Mouse (Mus musculus): ENCODE results near the gene L2hgdh. TPM values are rescaled to one million over a fixed set of nuclear protein-coding genes. Genes with fewer than 3 reads are reported as not detected.

Gene L2hgdh
- polyA plus RNA-seq (2014; fragmentation: Nextera tagmentation; extraction: Ambion mirVana), result 25.0 and 26.8 TPM in 2 replicates

DNA sequence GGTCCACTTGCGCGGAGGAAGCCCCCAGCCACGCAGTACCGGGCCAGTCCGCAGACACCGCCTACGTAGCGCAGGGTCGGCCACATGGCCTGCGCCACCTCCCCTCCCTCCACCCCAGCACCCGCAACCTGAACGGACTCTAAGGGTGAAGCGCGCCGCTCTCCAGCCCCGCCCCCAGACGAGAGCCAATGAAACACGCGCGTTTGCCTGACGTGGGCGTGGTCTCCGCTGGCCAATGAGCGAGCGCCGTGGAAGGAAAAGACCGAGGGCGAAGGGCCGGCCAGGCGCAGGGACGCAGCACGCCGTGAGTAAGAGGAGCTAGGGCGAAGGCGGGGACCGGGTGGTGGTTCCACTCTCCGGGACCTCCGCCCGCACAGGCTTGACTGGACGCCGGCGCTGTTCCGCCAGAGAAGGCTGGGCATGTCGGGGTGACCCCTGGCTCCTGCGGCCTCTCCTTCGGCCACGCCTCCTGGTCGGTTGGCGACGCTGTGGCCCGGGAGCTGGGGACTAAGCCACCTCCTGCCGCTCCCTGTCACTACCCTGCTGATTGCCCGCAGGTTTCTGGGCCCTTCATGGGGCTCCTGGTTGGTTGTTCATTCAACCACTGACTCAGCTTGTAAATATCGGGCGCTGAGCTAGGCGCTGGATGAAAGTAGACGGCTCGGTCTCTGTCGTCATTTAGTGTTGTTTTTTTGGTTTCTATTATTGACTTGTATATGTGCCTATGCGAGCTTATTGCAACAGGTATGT is at the start of gene L2hgdh, which contains the start of gene Atp5s:
Gene L2hgdh (minus strand): TSS at position 163 of the 750 bp plus-strand sequence.
Gene Atp5s (plus strand): TSS at position 240 of the 750 bp plus-strand sequence.
- WGBS, result under 1% methylated on average over 60 of the region's 60 CpGs
- H3K9ac ChIP-seq (ENCODE audit: low read depth, low read length), result peak within 1 kb of the TSS; percentile 78
- H3K9me3 ChIP-seq (ENCODE audit: control insufficient read depth, low read length), result peaks cover under 1% of the 10 kb centered on the region
- ATAC-seq (replicated peaks; ENCODE audit: low FRiP score), result peak; percentile 93
- H3K4me3 ChIP-seq (ENCODE audit: low read depth, low read length), result peak within 1 kb of the TSS; percentile 82
- DNase-seq (ENCODE audit: low spot score), result peak; percentile 98
- H3K27ac ChIP-seq (ENCODE audit: low read depth, low read length), result peak within 1 kb of the TSS; percentile 87
- H3K4me2 ChIP-seq, result peak within 1 kb of the TSS; percentile 95
- no peaks in the 10 kb centered on the region for H3K27me3 ChIP-seq (replicated peaks; ENCODE audit: control insufficient read depth, insufficient read depth, low read length)
- peaks cover 12% of the 10 kb centered on the region for H3K36me3 ChIP-seq (ENCODE audit: control insufficient read depth, insufficient read depth, low read length)
- H3K4me1 ChIP-seq (replicated peaks; ENCODE audit: control insufficient read depth, insufficient read depth, low read length), result peaks cover 8% of the 10 kb centered on the region

DNA sequence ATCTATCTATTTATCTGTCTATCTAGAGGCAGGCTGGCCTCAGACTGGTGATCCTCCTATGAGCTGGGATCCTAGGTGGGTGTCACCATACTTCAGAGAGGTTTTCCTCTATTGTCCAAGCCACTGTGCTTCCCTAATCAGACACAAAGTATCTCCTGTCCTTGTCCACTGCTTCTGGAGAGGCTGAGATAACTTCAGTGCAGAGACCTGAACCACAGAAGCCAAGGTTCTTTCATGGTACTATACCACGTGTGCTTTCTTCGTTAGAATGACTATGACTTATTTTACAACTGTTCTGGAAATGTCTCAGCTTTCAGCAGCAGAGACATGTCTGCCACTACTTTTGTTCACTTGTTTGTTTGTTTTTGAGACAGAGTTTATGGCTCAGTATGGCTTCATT is 44.2 kb upstream of the L2hgdh start:
- Histone ChIP-seq H3K27ac (ENCODE audit: low read depth, low read length) (no peak overlapping the region), H3K4me1 (replicated peaks; ENCODE audit: control insufficient read depth, insufficient read depth, low read length) (peaks cover 14% of the 10 kb centered on the region), H3K36me3 (ENCODE audit: control insufficient read depth, insufficient read depth, low read length) (no peaks in the 10 kb centered on the region), H3K9ac (ENCODE audit: low read depth, low read length) (no peak overlapping the region), H3K27me3 (replicated peaks; ENCODE audit: control insufficient read depth, insufficient read depth, low read length) (no peaks in the 10 kb centered on the region), H3K4me2 (no peak overlapping the region), H3K9me3 (ENCODE audit: control insufficient read depth, low read length) (no peaks in the 10 kb centered on the region), H3K4me3 (ENCODE audit: low read depth, low read length) (no peak overlapping the region)
- ATAC-seq (replicated peaks; ENCODE audit: low FRiP score) (peak; percentile 57), DNase-seq (ENCODE audit: low spot score) (no peak)
- WGBS, result 40% methylated on average over 2 of the region's 2 CpGs

DNA sequence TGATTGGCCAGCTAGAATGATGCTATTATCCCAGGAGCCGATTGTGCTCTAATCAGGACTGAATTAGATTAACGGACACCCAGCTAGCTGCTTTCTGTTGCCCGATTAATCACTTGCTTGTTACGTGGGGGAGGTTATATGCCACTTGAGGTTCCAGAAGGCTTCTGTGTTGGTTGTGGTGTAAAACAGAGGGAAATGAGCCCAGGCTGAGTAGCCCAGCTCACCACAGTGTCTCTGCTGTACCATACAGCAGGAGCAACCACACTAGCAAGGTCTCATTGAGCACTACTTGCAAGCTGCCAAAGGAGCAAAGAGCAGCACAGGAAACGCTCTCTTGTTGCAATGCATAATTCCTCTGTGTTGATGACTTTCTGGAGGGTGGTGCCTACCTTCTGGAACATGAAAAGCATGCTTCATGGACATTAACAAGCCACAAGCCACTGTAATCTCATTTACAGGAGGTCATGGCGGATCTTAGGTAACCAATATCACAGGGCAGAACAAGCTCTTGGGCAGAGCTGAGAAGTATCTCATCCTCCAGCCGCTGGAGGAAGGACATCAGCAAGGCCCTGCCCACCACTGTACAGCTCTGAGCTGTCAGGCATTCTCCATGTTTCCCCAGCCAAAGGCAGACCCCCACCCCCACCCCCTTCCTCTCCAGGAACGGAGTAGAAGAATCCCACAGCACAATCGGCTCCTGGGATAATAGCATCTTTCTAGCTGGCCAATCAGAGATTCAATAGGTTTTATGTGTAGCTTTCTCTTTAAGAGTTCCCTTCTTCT is 43.0 kb upstream of the L2hgdh start:
- no peaks in the 10 kb centered on the region for H3K36me3 ChIP-seq (ENCODE audit: control insufficient read depth, insufficient read depth, low read length)
- peak overlapping the region; percentile 17; the same call in 1 of the 2 replicates for H3K27ac ChIP-seq (ENCODE audit: low read depth, low read length)
- no peak overlapping the region for H3K4me3 ChIP-seq (ENCODE audit: low read depth, low read length)
- no peak overlapping the region for H3K4me2 ChIP-seq
- WGBS, result 56% methylated on average over 9 of the region's 9 CpGs
- no peak for ATAC-seq (replicated peaks; ENCODE audit: low FRiP score)
- no peaks in the 10 kb centered on the region for H3K27me3 ChIP-seq (replicated peaks; ENCODE audit: control insufficient read depth, insufficient read depth, low read length)
- no peaks in the 10 kb centered on the region for H3K9me3 ChIP-seq (ENCODE audit: control insufficient read depth, low read length)
- peaks cover 14% of the 10 kb centered on the region for H3K4me1 ChIP-seq (replicated peaks; ENCODE audit: control insufficient read depth, insufficient read depth, low read length)
- H3K9ac ChIP-seq (ENCODE audit: low read depth, low read length), result no peak overlapping the region
- no peak for DNase-seq (ENCODE audit: low spot score)

DNA sequence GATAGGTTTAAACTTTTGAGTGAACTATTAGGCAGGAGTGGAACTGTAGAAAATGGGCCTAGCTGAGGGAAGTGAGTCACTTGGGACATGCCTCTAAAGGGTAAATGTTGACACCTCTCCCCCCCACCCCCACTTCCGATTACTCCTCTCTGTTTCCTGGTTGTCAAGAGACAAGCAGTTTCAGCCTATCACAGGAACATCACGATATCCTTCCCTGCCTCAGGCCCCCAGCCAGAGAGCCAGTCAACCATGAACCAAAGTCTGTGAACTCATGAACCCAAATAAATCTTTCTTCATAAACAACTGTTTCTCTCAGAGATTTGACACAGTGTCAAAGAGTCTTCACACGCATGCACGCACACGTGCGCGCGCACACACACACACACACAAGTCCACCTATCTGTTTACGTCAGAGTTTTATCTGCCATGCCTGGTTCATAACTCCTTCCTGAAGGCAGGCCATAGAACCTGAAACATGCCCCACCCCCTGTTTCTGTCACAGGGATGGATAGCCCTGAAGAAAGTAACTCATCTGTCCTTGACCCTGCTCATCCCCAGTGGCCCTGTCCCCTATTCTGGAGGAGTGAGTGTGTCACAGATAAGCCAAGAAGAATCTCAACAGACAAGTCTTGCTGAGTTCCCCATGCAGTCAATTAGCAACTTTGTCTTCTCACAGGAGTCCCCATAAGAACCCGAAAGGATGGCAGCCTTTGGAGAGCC is 41.7 kb upstream of the L2hgdh start:
- Histone ChIP-seq H3K4me2 (no peak overlapping the region), H3K4me1 (replicated peaks; ENCODE audit: control insufficient read depth, insufficient read depth, low read length) (peaks cover 14% of the 10 kb centered on the region), H3K36me3 (ENCODE audit: control insufficient read depth, insufficient read depth, low read length) (no peaks in the 10 kb centered on the region), H3K9ac (ENCODE audit: low read depth, low read length) (no peak overlapping the region), H3K27ac (ENCODE audit: low read depth, low read length) (no peak overlapping the region), H3K4me3 (ENCODE audit: low read depth, low read length) (no peak overlapping the region), H3K9me3 (ENCODE audit: control insufficient read depth, low read length) (no peaks in the 10 kb centered on the region), H3K27me3 (replicated peaks; ENCODE audit: control insufficient read depth, insufficient read depth, low read length) (no peaks in the 10 kb centered on the region)
- ATAC-seq (replicated peaks; ENCODE audit: low FRiP score) (no peak), DNase-seq (ENCODE audit: low spot score) (no peak)
- WGBS, result 67% methylated on average over 10 of the region's 10 CpGs

DNA sequence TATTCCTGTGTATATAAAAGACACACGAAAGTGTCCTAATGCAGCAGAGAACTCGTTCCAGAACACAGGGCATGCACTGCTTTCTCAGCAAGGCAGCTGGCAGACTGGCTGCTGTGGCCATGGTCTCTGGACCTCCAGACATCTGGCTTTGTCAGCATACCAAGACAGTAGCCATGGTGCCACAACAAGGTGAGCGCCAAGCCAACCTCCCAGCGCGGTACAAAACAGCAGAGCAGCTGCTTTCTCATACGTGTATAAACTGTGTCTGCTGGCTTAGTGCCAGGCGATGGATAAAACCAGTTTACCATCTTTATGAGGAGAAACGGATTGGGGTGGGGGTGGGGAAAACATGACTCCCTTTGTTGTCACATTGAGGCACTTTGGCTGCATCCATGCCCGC is 40.9 kb upstream of the L2hgdh start:
- Histone ChIP-seq H3K27ac (ENCODE audit: low read depth, low read length) (no peak overlapping the region), H3K4me1 (replicated peaks; ENCODE audit: control insufficient read depth, insufficient read depth, low read length) (peaks cover 14% of the 10 kb centered on the region), H3K27me3 (replicated peaks; ENCODE audit: control insufficient read depth, insufficient read depth, low read length) (no peaks in the 10 kb centered on the region), H3K4me2 (no peak overlapping the region), H3K4me3 (ENCODE audit: low read depth, low read length) (no peak overlapping the region), H3K9me3 (ENCODE audit: control insufficient read depth, low read length) (no peaks in the 10 kb centered on the region), H3K36me3 (ENCODE audit: control insufficient read depth, insufficient read depth, low read length) (no peaks in the 10 kb centered on the region), H3K9ac (ENCODE audit: low read depth, low read length) (no peak overlapping the region)
- no peak for ATAC-seq (replicated peaks; ENCODE audit: low FRiP score)
- no peak for DNase-seq (ENCODE audit: low spot score)
- WGBS, result 89% methylated on average over 9 of the region's 9 CpGs

DNA sequence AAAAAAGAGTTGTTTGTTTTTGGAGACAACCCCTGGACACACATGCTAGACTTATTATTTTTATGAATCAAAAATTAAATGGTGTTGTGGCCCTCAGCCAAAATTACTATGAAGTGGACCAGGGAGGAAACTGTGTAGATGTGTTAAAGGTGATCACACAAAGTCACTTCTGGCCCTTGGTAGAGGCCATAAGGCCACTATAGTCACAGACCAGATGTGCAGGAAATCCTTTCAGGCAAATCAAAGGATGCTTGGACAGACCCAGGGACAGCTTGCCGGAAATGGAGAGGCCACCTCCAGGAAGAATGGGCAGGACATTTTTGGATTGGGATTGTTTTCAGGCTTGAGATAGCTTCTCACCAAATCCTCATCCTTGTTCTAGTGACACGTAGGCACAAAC is 36.9 kb upstream of the L2hgdh start:
- ATAC-seq (replicated peaks; ENCODE audit: low FRiP score), result no peak
- Histone ChIP-seq H3K9ac (ENCODE audit: low read depth, low read length) (no peak overlapping the region), H3K27ac (ENCODE audit: low read depth, low read length) (no peak overlapping the region), H3K4me2 (no peak overlapping the region), H3K36me3 (ENCODE audit: control insufficient read depth, insufficient read depth, low read length) (no peaks in the 10 kb centered on the region), H3K9me3 (ENCODE audit: control insufficient read depth, low read length) (no peaks in the 10 kb centered on the region), H3K27me3 (replicated peaks; ENCODE audit: control insufficient read depth, insufficient read depth, low read length) (no peaks in the 10 kb centered on the region), H3K4me1 (replicated peaks; ENCODE audit: control insufficient read depth, insufficient read depth, low read length) (peaks cover 26% of the 10 kb centered on the region), H3K4me3 (ENCODE audit: low read depth, low read length) (no peak overlapping the region)
- 77% methylated on average over 2 of the region's 2 CpGs for WGBS
- DNase-seq (ENCODE audit: low spot score), result no peak

DNA sequence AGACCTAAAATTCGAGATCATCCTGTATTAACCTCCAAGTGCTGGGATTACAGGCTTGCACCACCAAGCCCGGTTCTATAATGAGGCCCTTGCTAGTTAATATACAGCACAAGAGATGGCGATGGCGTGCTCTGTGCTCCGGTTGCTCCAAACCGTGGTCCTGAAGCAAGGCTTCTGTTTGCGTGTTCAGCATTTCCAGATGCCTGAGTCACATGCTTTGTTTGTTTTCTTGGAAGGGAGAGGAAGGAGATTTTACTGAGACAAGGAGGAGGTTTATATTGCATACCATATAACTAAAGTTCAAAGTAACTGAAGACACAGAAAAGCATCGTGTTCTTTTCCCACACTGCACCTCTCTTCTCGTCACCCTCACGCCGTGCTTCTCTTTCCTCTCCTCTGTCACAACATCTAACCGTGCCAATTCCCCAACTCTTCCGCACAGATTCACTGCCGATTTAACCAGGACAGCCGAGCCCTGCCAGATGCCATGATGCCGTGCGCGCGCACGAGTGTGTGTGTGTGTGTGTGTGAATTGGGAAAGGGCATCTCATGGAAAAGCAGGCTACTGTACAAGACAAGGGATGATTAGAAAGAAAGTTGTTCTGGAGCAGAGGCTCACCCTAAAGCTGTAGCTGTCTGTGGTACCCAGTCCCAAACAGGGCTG is 36.2 kb upstream of the L2hgdh start:
- no peak for ATAC-seq (replicated peaks; ENCODE audit: low FRiP score)
- Histone ChIP-seq H3K4me1 (replicated peaks; ENCODE audit: control insufficient read depth, insufficient read depth, low read length) (peaks cover 20% of the 10 kb centered on the region), H3K36me3 (ENCODE audit: control insufficient read depth, insufficient read depth, low read length) (no peaks in the 10 kb centered on the region), H3K4me3 (ENCODE audit: low read depth, low read length) (no peak overlapping the region), H3K9ac (ENCODE audit: low read depth, low read length) (no peak overlapping the region), H3K9me3 (ENCODE audit: control insufficient read depth, low read length) (no peaks in the 10 kb centered on the region), H3K27ac (ENCODE audit: low read depth, low read length) (no peak overlapping the region), H3K27me3 (replicated peaks; ENCODE audit: control insufficient read depth, insufficient read depth, low read length) (no peaks in the 10 kb centered on the region), H3K4me2 (no peak overlapping the region)
- DNase-seq (ENCODE audit: low spot score), result no peak
- 91% methylated on average over 20 of the region's 20 CpGs for WGBS

DNA sequence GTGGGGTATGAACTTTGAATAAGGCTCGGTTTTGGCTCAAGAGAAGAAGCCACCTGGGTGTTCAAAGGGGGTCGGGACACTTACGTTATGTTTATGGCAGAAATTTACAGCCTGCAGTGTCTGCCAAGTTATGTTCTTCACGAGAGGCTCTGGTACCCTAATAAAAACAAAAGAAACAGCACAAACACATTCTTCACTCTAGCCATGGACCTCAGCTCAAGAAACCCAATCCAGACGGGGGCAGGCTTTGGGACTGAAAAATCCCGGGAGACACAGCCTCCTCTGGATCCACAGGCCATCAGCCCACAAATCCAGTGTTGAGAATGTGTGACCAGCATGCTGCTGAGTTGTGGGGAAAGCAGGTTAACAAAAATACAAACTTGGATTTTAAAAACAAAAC is 35.3 kb upstream of the L2hgdh start:
- peak overlapping the region; percentile 25; the same call in 1 of the 2 replicates for H3K4me2 ChIP-seq
- DNase-seq (ENCODE audit: low spot score), result no peak

More for the DNA sequence above, 35.3 kb upstream of the L2hgdh start:
- Histone ChIP-seq H3K9me3 (ENCODE audit: control insufficient read depth, low read length) (no peaks in the 10 kb centered on the region), H3K4me3 (ENCODE audit: low read depth, low read length) (no peak overlapping the region), H3K4me1 (replicated peaks; ENCODE audit: control insufficient read depth, insufficient read depth, low read length) (peaks cover 19% of the 10 kb centered on the region), H3K27me3 (replicated peaks; ENCODE audit: control insufficient read depth, insufficient read depth, low read length) (no peaks in the 10 kb centered on the region), H3K36me3 (ENCODE audit: control insufficient read depth, insufficient read depth, low read length) (no peaks in the 10 kb centered on the region), H3K27ac (ENCODE audit: low read depth, low read length) (peak overlapping the region; percentile 60), H3K9ac (ENCODE audit: low read depth, low read length) (no peak overlapping the region; the same call in 1 of the 2 replicates)
- 57% methylated on average over 6 of the region's 6 CpGs for WGBS
- ATAC-seq (replicated peaks; ENCODE audit: low FRiP score), result no peak
